Mouse (Mus musculus): Measurements from ENCODE around the gene Spg11.

DNA sequence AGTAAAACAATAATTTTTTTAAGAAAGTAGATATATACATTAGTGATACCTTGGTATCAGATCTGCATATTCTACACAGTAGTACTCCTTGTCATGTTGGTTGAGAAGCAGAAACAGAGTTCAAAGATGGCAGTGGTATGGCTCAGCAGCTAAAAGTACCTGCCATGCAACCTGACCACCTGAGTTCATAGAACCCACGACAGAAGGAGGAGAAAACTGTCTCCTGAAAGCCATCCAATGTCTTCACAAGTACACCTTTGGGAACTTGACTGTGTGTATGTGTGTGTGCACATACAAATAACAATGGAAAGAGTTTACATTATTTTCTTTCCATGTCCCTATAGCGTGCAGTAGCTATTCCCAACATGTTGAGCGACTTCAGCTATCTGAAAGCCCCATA lies 31.5 kb upstream of the Spg11 start:
- TF ChIP-seq CTCF (IDR thresholded peaks at IDR 0.05; ENCODE audit: low read depth) (no peak), EP300 (IDR thresholded peaks at IDR 0.05; ENCODE audit: low read depth) (no peak)
